Comparison of ENCODE assay signal across 19 mouse cellular contexts in genomic region chr4:106789705-106790104, GRCm38 (mm10). TPM values are rescaled to one million over a fixed set of nuclear protein-coding genes. Genes with fewer than 3 reads are reported as not detected.
DNase-seq lines count a peak whose midpoint lies in the region; ATAC-seq lines count a peak whose summit lies in the region.
"Had no signal": no experiment of that assay in that cellular context is flagged by ENCODE, and none has a peak within 500 bp of the region (broad histone marks: within the 10 kb centered on the region; RNA-seq: fewer than 3 reads in every experiment).

No protein-coding gene starts in this region.

- H3K27ac ChIP-seq in limb, embryonic 12.5 days, result 0 out of 2 replicates have a peak overlapping the region, but pooled peaks have one; percentile 24
- no peak overlapping the region for H3K27ac ChIP-seq in neural tube, embryonic 15.5 days (replicated peaks)
- H3K27ac ChIP-seq: neural tube, embryonic 12.5 days had no signal

- intact Hi-C loops in left cerebral cortex, postnatal 4 days (cut with DNase I), result no loop called here

- H3K9me3 ChIP-seq in limb, embryonic 12.5 days, result no peaks in the 10 kb centered on the region
- H3K9me3 ChIP-seq in neural tube, embryonic 15.5 days (replicated peaks), result no peaks in the 10 kb centered on the region
- H3K9me3 ChIP-seq: neural tube, embryonic 12.5 days had no signal

- no peaks in the 10 kb centered on the region for H3K27me3 ChIP-seq in limb, embryonic 12.5 days
- H3K27me3 ChIP-seq in neural tube, embryonic 15.5 days (replicated peaks), result no peaks in the 10 kb centered on the region
- H3K27me3 ChIP-seq: neural tube, embryonic 12.5 days; Patski had no signal

- ATAC-seq in frontal cortex, adult (ENCODE audit: low TSS enrichment), result peak; percentile 76
- ATAC-seq in limb, embryonic 12.5 days (ENCODE audit: insufficient number of reproducible peaks, insufficient read depth, low FRiP score, low TSS enrichment, low read depth), result no peak
- no peak for ATAC-seq in neural tube, embryonic 15.5 days (ENCODE audit: low FRiP score)
- ATAC-seq: Patski had no signal

- no peak overlapping the region for H3K4me3 ChIP-seq in limb, embryonic 12.5 days (replicated peaks)
- no peak overlapping the region for H3K4me3 ChIP-seq in neural tube, embryonic 15.5 days (replicated peaks)
- H3K4me3 ChIP-seq: neural tube, embryonic 12.5 days had no signal

- DNase-seq in frontal cortex, postnatal 14 days (ENCODE audit: low spot score in 2 of 2), result no peak
- peak; percentile 46 to 66 for DNase-seq in left cerebral cortex, adult 18-20 months (ENCODE audit: low spot score in 2 of 2)
- no peak for DNase-seq in left cerebral cortex, postnatal 4 days
- DNase-seq in NIH3T3 (ENCODE audit: low read depth), result peak; percentile 65
- no peak for DNase-seq in testis, postnatal 10 days (ENCODE audit: low spot score)
- DNase-seq: adrenal gland, adult 8-10 months; cerebellum, adult 11-12 months; heart, adult 11 months; heart, postnatal 4 days; kidney, postnatal 14 days; lung, adult 2 months; spleen, adult 18-20 months had no signal

- H3K4me2 ChIP-seq in limb, embryonic 12.5 days, result no peak overlapping the region
- no peak overlapping the region for H3K4me2 ChIP-seq in neural tube, embryonic 15.5 days
- H3K4me2 ChIP-seq: neural tube, embryonic 12.5 days had no signal

- H3K9ac ChIP-seq in limb, embryonic 12.5 days (replicated peaks), result no peak overlapping the region
- H3K9ac ChIP-seq in neural tube, embryonic 15.5 days (replicated peaks), result no peak overlapping the region
- H3K9ac ChIP-seq: neural tube, embryonic 12.5 days had no signal

- WGBS in limb, embryonic 12.5 days, result 72% methylated on average over 9 of the region's 9 CpGs
- WGBS in neural tube, embryonic 15.5 days, result 56% methylated on average over 9 of the region's 9 CpGs

- peaks cover 43% of the 10 kb centered on the region for H3K4me1 ChIP-seq in limb, embryonic 12.5 days (replicated peaks)
- H3K4me1 ChIP-seq in neural tube, embryonic 15.5 days, result peaks cover 38% of the 10 kb centered on the region

- no peaks in the 10 kb centered on the region for H3K36me3 ChIP-seq in limb, embryonic 12.5 days
- H3K36me3 ChIP-seq in neural tube, embryonic 15.5 days, result no peaks in the 10 kb centered on the region
- H3K36me3 ChIP-seq: neural tube, embryonic 12.5 days had no signal

RNA-seq across cellular contexts. Expression of gene Acot11, which starts 15.1 kb away (rescaled TPM):
- 10 to 100 TPM; 35.0 to 57.5 TPM for total RNA-seq in left cerebral cortex, adult 18-20 months (2021)
- 1 to 10 TPM; 3.7 to 3.8 TPM for total RNA-seq in left cerebral cortex, postnatal 4 days (2021)
- 4.6 and 6.8 TPM in 2 replicates for polyA plus RNA-seq in limb, embryonic 12.5 days (2016; fragmentation: Nextera tagmentation; extraction: Ambion mirVana)
- polyA plus RNA-seq in neural tube, embryonic 15.5 days (2015; fragmentation: Nextera tagmentation; extraction: Ambion mirVana), result 2.4 and 3.1 TPM in 2 replicates

RNA-seq across cellular contexts. Expression of gene Fam151a, which starts 56.0 kb away (rescaled TPM):
- not detected for total RNA-seq in left cerebral cortex, adult 18-20 months (2021)
- total RNA-seq in left cerebral cortex, postnatal 4 days (2021), result not detected
- not detected in 2 replicates for polyA plus RNA-seq in limb, embryonic 12.5 days (2016; fragmentation: Nextera tagmentation; extraction: Ambion mirVana)
- polyA plus RNA-seq in neural tube, embryonic 15.5 days (2015; fragmentation: Nextera tagmentation; extraction: Ambion mirVana), result 0.10 TPM in 1 of 2 replicates, not detected in the other
- polyA plus RNA-seq: C2C12; neural tube, embryonic 12.5 days; Patski had no signal

RNA-seq across cellular contexts. Expression of gene Mroh7, which starts 59.0 kb away (rescaled TPM):
- total RNA-seq in left cerebral cortex, adult 18-20 months (2021), result 1 to 10 TPM; 4.2 to 5.4 TPM
- 1 to 10 TPM; 1.3 to 1.6 TPM for total RNA-seq in left cerebral cortex, postnatal 4 days (2021)
- 0.14 and 0.23 TPM in 2 replicates for polyA plus RNA-seq in limb, embryonic 12.5 days (2016; fragmentation: Nextera tagmentation; extraction: Ambion mirVana)
- 0.33 and 0.38 TPM in 2 replicates for polyA plus RNA-seq in neural tube, embryonic 15.5 days (2015; fragmentation: Nextera tagmentation; extraction: Ambion mirVana)
- polyA plus RNA-seq: C2C12; thymus, postnatal 0 days had no signal

Comparison
In these comparisons a context has a peak if more than half of its experiments do, and no peak if none do; other contexts are left out.
1. DNase-seq: peak in left cerebral cortex, adult 18-20 months (2 of 2) and NIH3T3 (single experiment); none in frontal cortex, postnatal 14 days (0 of 2), left cerebral cortex, postnatal 4 days (single experiment) and testis, postnatal 10 days (single experiment).
2. RNA of gene Acot11, which starts 15.1 kb away (total RNA-seq): 35.0 to 57.5 TPM in left cerebral cortex, adult 18-20 months; 3.7 to 3.8 TPM in left cerebral cortex, postnatal 4 days; every median in the first group is over 4 times any median in the second.